Mouse (Mus musculus) left cerebral cortex, postnatal 36 days (tissue): ENCODE measurements at regions not wholly inside any gene's neighbourhood (a gene's known extent, or its start where the extent isn't known, plus 50 kb on each side); places are given as distances from the start of the nearest gene placed in this dataset.

Experiments
- DNase-seq, 2 experiments: peaks; one replicate each; pipeline ENCODE4 v3.0.0; 2021 to 2022; ENCODE audit warnings: low spot score in 2 of 2, mixed read lengths in 1 of 2
- intact Hi-C: fragments of 180-260 bp; cut with DNase I; formaldehyde crosslinking; loops from one replicate; pipeline ENCODE4 v1.15.1; 2025

DNA sequence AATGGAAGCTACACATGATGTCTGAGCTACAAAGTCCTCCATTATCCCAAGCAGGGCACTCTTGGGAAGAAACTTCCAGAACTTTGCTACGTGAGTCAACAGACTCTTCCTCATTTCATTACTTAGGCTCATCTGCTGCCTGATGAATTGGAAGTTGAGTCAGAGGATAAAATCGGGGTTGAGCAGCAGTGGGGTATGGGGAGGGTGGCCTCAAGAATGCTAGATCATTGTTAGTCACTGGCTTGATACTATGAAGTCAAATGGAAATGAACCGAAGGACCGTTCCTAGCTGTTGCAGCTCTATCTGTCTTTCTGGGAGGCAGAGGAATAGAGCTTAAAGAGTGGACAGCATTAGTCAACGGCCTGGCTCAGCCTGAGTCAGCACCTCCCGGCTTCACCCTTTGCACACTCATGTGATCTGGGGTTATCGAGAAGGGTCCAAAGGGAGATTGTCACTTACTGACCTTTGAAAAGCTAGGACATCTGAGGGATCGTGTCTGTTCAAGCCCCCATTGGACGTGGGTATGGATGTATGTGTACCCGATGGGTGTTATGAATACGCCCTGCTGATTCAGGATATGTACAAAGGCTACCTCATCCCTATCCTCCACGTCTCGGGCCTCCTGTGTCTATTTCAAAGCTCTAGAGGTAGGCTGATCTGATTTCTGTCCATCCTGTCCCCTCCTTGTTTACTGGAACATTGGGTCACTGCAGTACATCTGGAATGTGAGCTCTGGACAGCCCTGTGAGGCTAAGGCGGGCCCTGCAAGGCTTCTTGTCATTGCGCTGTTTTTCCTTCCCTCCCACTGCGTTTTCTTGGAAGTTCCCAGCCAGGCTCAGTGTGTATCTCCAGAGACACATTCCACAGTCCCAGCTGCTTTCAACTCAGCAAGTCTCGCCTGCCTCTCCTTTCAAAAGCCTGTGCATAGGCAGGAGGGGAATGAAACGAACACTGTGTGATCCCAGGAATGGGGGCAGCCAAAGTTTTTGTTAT lies 135.4 kb upstream of the Zfp648 start:
- intact Hi-C loops, result no loop called here
- peak; percentile 9 to 12 for DNase-seq

DNA sequence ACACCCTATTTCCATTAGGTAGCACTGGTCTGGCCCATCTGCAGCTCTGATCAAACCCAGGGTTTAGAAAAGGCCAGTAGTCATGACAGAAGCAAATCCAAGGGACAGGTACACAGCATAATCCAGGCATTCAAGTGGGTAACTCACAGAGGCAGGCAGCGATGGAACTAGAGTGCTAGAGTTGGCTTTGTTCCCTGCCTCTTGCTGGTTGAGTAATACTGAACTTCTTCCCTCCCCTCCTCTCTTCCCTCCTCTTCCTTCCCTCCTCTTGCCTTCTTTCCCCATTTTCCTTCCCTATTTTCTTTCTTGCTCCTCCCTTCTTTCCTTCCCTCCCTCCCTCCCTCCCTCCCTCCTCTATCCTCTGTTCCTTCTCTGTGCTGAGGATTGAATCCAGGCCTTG lies 133.1 kb upstream of the Zfp648 start:
- intact Hi-C loops, result no loop called here
- DNase-seq, result no peak

DNA sequence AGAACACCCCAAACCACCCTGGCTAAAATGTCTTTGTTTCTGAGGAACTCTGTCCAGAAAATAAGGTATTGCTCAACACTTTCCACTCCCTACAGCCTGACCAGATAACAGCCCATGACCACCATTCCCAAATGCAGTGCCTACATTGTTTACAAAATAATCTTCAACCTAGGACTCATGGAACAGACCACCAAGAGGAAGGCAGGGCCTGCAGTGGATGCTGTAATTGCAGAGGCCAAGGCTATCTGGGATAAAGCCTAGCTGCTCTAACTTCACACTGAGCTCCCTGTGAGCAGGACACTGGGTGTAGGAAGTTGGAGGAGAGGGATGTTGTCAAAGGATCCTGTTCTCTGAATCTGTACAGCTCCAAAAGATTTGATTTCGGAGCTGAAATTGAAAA lies 126.7 kb upstream of the Zfp648 start:
- intact Hi-C loops, result no loop called here
- no peak for DNase-seq

DNA sequence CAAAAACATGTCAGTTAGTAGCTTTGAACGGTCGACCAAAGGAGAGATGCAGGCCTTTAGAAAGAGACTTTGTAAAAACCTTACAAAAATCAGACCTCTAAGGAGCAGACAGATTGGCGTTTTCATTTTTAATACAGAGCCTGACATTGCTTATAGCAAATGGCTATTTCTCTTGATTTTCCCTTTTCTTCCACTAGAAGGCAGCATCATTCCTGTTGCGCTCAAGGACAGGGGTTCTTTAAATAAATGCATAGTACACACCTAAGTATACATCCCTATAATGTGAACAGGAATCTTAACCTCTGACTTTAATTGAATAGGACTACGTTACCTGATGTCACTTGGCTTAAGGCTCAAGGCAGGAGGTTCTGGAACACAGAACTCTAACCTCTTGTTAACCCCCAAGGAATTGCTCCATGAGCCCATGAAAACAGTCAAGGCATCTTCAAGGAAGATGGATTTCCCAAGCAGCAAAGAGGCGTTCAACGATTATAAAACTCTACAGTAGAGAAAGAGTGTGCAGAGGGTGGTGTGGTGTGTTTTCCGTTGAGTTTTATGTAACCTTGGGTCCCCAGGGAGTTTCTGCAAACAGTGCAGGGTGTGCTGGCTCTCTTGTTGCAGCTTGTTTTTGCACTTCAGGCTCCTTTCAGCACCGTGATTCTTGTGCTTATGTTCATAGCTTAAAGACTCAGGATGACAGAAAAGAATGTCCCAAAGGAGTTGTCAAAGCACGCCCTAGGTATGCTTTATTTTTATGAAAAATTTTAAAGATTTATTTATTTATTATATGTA lies 124.1 kb upstream of the Zfp648 start:
- no peak for DNase-seq

DNA sequence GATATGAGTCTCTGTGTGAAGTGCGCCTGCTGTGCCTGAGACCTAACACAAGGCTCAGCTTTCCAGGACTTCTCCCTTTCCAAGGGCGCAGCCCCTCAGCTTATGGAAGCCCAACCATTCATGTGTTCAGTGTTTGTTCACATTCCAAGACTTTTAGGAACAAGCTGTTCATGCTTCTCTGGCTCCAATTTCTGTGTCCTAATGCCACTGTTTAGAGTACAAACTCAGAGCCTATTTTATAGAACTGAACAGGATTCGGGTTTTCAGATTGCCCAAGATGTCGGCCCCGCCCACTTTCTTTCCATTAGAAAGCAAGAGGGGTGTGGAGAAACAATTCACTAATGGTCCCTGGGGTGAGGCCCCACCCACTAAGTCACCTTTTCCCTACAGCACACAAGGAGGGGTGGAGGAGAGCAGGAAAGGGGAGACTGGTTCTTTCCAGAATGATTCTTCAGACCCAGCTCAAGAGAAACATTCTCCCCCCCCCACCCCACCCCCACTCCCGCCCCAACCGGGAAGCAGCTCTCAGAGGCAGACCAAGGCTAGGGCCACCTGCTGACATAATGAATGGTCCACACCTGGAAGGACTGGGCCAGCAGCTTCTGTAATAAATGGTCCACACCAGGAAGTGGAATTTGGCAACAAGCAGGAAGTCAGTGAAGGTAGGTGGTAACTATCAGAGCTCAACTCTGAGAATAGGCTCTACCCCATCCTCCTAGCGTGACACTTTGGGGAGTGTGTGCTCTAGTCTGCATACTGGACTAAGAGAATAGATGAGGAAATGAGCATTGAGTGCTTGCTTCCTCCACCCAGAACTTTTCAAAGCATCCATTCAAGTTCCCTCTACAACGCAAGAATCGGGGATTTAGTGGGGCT lies 120.2 kb upstream of the Zfp648 start:
- DNase-seq, result no peak
- intact Hi-C loops, result no loop called here

More for the DNA sequence above, 124.1 kb upstream of the Zfp648 start:
- intact Hi-C loops, result loop anchor here (5.0 kb wide), 1 partner anchor 40 kb away; no protein-coding TSS in a partner anchor

DNA sequence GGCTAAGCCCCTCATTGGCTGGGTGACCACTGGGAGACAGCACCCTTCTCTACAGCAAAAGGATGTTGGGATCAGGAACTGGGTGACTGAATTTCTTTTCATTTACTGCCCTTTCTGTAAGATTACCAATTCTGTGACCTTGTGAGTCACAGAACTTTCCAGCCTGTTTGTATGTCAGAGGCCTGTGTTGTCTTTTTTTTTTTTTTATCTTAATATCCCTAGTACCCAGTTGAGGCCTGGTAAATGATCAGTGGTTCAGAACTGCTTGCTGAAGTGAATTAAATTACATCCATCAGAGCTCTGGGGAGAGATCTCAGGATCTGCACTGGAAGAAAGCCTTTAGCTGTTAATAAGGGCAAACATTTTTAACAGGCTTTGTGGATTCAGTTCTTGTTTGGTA lies 114.8 kb upstream of the Zfp648 start:
- intact Hi-C loops, result no loop called here
- no peak for DNase-seq

DNA sequence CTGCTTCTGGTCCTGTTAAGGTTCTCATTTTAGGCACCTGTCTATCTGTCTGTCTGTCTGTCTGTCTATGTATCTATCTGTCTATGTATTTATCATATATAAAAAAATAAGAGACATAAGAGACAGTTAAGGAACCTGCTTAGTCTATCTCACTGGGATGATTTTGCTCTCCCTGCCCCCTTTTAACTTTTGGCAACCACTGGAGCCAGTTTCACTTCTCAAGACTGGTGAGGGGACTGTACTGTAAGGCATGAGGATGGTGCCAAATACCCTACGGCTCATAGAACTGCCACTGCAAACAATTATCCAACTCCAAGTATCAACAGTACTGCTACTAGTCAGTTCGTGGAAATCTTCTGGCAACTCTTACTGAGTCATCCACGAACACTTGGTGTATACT lies 111.2 kb upstream of the Zfp648 start:
- intact Hi-C loops, result no loop called here
- no peak for DNase-seq

DNA sequence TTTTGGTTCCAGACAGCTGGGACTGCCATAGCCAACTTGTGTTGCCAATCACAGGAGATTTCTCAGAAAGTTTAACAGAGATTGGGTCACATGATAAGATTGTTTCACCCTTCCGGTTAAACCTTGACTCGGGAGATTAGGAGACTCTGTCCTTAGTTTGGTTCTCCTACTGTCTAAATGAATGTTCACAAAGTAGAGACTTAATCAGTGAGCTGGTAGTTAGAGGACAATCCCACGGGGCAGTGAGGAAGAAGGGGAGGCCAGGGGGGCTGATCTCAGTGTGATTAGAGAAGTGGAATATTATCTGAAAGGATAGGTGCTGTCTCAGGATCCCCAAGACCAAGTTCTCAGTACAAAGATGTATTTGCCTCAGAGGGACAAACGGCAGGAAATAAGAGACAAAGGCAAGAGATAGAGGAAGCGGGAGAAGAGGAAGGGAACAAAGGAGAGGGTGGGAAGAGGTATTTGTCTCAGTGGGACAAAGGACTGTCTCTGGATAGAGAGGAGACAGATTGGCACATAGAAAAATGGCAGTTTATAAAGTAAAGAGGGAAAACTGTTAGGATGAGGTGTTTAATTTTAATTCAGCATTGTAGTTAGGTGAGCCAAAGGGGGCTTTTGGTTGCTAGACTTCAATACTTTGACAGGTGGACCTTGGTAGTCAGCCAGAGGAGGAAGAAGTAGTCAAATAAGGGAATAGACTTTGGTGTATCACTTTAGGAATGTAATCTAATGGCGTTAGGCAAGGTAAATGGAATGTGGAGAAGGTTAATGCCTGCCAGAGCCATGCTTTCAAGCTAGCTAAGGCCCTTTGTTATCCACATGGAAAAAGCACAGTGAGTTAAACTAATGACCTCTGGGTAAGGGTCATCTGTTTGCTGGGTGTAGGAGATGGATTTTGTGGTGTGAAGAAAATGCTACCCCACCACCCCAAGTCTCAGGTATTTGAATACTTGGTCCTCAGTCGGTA lies 110.2 kb upstream of the Zfp648 start:
- DNase-seq, result no peak
- intact Hi-C loops, result no loop called here

DNA sequence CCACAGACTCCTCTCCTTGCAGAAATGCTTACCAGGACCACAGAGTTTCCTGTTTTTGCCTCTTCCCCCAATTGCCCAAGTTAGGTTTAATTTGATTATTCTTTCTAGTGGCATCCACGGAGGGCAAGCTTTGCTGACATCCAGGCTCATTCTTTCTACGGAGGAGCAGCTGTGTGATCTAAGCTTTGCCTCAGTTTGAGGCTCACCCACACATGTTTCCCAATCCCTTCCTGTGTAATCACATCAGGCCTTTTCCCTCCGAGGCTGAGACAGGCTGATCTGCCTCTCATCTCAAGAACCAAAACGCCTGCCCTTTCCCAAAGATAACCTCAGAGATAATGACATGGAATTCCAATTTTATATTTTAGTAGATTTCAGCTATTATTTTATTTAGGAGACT lies 107.4 kb upstream of the Zfp648 start:
- intact Hi-C loops, result no loop called here
- no peak for DNase-seq

DNA sequence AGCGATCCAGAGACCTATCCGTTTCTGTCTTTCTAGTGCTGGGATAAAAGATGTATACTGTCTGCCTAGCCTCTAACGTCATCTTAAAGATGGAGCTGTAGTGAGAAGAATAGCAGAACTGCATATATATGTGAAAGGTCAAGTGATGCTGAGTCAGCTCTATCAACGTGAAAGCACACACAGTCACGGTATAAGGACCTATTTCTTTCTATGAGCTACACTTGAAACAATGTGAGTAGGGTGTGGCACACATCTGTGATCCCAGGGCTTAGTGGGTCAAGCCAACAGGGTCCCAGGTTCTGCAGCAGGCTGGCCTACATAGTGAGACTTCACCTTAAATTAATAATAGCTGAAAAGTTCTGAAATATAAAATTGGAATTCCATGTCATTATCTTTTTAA lies 106.6 kb upstream of the Zfp648 start:
- intact Hi-C loops, result no loop called here
- no peak for DNase-seq

DNA sequence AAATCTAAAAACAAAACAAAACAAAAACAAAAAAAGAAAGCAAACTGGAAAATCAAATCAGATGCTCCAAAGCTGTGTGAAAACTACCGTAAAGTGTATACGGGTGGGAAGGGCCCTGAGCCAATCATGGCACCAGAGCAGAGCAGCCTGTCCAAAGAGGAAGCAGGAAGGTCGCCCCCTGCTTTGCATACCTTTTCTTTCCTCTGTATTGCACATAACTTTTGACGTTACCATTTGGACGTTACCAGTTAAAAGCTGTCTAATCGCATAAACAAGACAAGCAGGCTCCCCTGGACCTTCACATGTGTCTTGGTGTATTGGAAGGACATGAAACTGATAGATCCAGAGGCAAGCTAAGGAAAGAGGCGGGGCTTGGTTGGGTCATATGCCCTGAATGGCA lies 104.9 kb upstream of the Zfp648 start:
- no peak for DNase-seq
- intact Hi-C loops, result no loop called here

DNA sequence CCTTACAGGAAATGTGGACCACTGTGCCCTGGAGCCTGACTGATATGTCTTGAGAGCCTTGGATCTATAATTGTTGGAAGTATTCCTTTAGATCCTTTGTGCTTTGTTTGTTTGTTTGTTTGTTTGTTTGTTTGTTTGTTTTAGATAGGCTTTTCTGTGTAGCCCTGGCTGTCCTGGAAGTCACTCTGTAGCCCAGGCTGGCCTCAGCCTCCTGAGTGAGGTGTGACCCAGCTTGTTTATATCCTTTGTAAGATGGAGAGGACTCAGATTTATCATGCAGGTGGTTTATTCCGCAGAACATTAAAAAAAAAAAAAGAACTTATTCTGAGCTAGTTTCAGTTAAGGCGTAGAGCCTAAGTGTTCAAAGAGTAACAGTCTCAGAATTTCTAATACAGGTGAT lies 104.1 kb upstream of the Zfp648 start:
- intact Hi-C loops, result no loop called here
- no peak for DNase-seq

DNA sequence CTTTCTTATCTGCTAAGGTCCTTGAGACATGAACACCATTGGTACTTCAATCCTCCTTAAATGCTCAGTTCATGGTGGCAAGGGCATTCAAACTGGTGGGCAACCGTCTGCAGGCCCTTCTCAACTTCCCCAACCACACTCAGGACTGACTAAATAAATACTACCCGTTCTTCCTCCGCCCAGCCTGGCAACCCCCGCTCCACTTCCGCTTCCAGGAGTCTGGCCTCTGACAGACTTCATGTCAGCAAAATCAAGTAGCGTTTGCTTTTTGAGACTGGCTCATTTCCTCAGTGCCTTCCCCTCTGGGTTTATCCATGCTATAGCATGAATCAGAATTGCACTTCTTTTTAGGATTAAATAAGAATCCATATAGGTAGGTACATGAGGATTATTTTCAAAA lies 103.3 kb upstream of the Zfp648 start:
- intact Hi-C loops, result no loop called here
- peak in 1 of 2 experiments; percentile 23 for DNase-seq

DNA sequence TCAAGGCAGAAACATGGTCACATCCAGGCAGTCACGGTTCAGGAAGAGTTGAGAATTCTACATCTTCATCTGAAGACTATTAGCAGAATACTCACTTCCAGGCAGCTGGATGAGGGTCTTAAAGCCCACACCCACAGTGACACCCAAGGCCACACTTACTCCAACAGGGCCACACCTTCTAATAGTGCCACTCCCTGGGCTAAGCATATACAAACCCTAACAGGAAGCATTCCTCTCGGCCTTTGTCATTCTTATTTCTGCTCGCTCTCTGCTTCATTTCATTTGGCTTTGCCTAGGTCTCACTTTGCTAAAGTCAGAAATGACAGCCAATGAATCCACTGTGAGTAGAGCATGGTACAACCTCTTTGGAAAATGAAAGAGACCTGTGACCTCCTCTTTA lies 100.4 kb upstream of the Zfp648 start:
- intact Hi-C loops, result no loop called here
- DNase-seq, result no peak

DNA sequence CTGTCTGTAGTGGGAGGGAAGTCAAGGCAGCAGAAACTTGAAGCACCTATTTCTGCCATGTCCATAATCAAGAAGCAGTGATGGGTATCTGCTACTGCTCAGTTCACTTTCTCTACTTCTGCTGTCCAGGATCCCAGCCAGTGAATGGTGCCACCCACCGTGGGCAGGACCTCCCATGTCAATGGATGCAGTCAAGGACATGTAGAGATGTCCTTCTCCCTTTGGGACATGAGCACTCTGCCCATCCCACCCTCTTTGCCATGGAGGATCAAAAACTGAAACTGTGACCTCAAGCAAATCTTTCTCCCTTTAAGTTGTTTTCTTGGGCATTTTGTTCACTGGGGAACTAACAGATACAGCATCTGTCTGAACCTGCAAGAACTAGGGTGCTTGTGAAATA lies 99.6 kb upstream of the Zfp648 start:
- intact Hi-C loops, result no loop called here
- no peak for DNase-seq

DNA sequence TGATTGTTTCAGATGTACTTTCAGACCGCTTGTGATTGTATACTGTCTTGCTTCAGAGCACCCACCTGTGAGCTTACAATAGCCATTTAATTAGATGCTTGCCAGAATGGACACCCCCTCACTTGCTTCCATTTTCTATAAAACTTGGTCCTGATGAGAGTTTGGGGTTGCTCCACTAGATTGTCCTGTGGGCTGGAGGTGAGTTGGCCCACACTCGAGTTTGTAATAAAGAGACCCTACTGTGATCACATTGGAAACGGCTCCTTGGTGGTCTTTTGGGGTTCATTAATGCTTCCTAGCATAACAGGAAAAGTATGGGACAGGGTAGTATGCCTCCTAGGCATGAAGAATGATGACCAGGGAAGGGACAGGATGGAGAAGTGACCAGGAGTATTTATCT lies 98.8 kb upstream of the Zfp648 start:
- intact Hi-C loops, result no loop called here
- no peak for DNase-seq

DNA sequence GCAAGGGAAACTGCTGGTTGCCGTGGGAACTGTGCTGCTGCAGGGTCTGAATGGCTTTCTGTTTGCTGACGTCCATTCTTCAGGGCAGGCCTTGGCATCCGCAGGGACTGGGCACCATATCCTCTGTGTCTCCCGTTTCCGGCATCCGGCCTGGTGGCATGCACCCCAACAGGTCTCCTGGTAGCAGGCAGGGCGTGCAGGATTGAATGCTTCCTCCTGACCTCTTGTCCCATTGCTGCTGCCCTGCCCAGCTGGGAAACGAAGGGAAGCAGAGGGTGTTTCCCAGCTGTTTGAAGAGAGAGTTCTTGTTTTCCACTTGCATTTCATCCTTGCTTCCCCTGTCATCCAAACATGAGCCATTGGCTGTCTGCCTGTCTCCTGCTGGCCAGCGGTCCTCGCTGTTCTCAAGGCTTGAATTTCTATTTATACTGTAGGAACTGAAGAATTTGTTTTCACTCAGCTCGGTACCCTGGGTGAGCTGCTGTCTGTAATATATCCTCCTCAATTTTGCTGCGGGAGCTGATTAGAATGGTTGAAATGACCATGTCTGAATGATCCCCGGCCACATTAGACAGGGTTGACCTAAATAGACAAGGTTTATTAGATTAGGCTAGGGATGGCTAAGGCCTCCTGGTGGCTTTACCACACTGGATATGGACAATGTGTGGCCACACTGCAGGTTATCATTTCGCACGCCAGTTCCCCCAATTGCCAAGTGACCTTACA lies 98.0 kb upstream of the Zfp648 start:
- intact Hi-C loops, result no loop called here
- peak; percentile 66 to 74 for DNase-seq

DNA sequence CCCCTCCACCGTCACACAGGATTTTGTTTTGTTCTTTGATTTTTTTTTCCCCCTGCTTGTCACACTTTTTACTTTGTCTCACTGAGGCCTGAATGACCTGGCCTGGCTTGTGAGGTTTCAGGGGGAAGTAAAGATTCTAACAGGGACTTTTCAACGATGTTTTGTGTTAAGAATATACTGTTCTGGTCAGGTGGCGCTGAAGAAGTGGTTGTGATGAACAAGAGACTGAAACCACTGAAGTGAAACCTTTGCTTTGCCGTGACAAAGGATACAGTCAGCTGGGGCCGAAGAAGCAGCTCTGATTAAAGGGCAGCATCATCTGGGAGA lies 97.4 kb upstream of the Zfp648 start:
- no peak for DNase-seq
- intact Hi-C loops, result no loop called here
